Mouse (Mus musculus) heart, postnatal 36 days (tissue): ENCODE data around the gene B2m. TPM values are rescaled to one million over a fixed set of nuclear protein-coding genes. Genes with fewer than 3 reads are reported as not detected.
"Not testable (repeated sequence)": the region's sequence is repeated elsewhere in the genome, so short reads cannot be mapped to it uniquely, and the experiment has no call there.

Experiments
- DNase-seq, 2 experiments: peaks; one replicate each; pipeline ENCODE4 v3.0.0; 2021 to 2022
- intact Hi-C: fragments of 180-260 bp; cut with DNase I; formaldehyde crosslinking; loops from one replicate; pipeline ENCODE4 v1.15.1; 2025
- total RNA-seq, 2 experiments: library from RNA; stranded (reverse); gene quantifications; 2 replicates each; pipeline ENCODE4 v1.2.3; 2021

Gene B2m
- total RNA-seq: 100 to 1,000 TPM; 162 to 248 TPM

DNA sequence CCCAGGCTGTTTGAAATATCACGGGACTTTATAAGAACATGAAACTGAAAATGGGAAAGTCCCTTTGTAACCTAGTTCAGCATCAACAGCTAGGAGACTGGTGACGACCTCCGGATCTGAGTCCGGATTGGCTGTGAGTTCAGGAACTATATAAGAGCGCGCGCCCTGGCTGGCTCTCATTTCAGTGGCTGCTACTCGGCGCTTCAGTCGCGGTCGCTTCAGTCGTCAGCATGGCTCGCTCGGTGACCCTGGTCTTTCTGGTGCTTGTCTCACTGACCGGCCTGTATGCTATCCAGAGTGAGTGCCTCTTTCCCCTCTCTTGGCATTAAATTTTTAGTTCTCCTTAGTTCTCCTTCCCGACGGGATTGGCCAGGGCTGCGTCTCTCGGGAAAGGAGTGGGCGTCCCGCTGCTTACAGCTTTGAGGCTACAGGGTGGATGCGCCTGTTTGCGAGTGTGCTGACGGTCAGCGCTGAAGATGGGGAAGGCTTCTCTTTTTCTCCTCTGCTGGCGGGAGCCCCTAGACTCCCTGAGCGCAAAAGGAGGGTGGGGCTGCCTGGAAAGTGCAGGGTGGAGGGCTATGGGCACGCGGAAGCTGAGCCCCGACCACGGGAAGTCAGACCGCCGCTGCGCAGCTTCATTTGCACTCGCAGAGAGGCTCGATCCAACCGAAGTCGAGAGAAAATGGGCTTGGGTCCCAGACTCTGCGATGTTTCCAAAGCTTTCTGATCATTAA is at the start of gene B2m:
Gene B2m (plus strand): TSS at position 179 of the 734 bp plus-strand sequence.
- DNase-seq: peak; percentile 95
- intact Hi-C loops: loop anchor here (1.0 to 2.0 kb wide), 2 partner anchors 13 to 29 kb away; partner anchors contain the start of genes Spg11 and Trim69

DNA sequence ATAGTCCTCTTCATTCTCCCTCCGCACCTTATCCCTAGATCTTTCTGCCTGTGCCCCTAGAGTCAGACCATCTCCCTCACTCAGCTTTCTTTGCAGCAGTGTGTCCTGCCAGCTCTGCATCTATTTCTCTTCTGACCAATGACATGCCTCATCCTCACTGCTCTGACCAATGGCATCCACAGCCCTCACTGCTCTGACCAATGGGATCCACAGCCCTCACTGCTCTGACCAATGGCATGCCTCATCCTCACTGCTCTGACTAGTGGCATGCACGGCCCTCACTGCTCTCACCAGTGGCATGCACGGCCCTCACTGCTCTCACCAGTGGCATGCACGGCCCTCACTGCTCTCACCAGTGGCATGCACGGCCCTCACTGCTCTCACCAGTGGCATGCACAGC is 49.8 kb upstream of the B2m start:
- DNase-seq, intact Hi-C loops: not testable (repeated sequence)

DNA sequence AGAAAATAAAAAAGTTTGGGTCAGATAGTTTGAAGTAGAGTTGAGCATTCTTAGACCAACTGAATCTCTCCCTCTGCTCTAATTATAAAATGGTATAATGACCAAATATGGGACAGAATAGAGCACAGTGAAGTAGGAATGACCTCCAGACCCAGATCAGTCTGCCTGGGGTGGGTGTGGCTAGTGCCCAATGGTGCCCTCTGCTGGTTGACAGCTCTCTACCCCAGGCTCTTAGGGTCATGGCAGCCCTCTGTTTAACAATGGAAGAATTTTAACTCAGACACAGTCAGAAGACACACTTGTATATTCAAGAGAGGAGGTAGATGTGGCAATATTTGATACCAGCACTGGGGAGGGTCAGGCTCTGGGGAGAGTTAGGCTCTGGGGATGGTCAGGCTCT is 45.4 kb upstream of the B2m start:
- intact Hi-C loops: no loop called here
- no peak for DNase-seq

DNA sequence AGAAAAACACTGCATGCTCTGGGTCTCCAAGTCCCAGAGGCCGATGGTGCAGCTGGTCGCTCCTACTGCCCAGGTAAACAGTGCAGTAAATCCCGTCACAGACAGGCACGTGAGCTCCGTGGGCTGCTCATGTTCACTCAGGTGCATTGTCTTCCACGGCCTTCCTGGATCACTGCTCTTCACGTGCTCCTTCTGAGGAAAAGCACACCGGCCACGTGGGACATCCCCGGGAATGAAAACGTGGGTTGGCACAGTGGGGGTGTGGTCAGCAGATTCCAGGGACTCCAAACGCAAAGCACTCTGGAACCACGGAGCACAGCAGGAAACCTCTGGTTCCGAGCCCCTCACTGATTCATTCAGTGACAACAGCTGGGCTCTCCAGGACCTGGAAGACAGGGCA is 39.4 kb upstream of the B2m start:
- intact Hi-C loops: no loop called here
- DNase-seq: no peak

DNA sequence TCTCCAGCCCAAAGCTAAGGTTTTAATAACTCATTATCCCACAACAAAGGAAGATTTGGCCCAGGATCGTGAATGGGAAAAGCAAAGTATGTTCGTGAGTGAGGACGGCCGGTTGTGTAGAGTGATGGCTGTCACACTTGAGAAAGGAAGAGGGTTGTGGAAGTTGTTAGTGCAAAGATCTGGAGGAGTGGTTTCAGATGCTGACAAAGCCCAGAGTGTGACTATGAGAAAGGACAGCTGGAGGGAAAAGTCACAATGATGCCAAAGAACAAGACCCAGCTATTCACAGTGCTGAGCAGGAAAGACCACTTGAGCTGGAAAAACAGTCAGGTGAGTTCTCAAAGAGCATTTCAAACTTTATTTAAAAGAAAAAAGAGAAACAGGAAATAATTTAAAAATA is 37.8 kb upstream of the B2m start:
- DNase-seq: no peak

DNA sequence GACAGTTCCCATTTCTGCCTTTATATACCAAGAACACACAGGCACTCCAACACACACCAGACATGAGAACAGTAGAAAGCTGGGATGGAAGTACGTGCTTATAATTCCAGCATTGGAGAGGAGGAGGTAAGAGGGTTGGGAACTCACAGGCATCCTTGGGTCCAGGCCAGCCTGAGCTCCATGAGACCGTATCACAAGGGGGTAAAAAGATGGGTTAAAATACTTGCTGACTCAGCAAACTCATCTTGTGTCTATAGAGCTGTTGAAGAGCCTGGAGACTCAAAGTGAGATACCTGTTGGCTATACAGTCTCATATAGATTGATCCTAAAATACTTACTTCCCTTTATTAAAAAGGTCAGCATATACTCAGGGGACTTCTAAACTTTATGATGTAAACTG is 30.6 kb upstream of the B2m start:
- no peak for DNase-seq
- intact Hi-C loops: no loop called here

More for the DNA sequence above, 37.8 kb upstream of the B2m start:
- intact Hi-C loops: no loop called here

DNA sequence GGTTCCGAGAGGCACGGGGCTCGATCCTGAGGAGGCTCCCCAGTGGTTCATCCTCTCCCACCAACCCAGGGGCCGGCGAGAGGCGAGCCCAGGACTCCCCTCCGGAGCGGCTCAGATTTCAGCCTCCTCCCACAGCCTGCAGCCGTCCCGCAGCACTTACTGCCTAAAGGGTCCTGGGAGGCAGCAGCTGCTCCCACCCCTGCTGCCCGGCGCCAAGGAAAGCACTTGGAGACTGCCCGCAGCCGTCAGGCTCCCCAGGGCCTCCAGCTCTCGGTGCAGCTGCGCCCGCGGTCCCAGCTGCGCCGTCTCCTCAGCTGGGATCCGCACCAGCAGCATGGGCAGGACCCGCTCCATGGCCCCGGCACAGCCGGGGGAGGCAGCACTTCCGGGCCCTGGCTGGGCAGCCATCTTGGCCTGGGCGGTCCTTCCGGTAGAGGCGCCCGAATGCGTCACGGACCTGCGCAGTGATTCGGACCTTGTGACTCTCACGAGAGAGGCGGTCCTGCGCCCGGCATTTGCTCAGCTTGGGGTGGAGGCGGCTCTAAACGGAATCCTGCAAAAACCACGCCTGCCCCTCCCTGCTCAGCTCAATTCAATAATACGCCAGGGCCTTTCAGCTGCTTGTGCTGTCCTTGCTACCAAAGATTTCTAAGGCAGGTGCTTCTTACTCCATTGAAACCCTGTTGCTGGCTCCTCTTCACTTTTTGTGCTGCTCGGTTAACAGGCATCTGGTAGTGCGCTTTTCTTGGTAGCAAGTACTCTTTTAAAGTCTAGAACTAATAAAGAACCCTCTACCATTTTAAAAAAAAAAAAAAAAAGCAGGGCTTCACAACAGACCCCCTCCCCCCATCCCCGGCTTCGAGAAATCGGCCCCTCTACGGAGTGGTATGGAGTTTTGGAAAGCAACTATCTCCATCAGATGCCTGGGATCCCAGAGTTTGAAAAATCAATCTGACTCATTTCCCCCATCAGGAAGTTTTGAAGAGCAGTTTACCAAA is 29.2 kb upstream of the B2m start, which contains the start of gene Spg11:
Gene Spg11 (minus strand): TSS at position 426 of the 998 bp plus-strand sequence.
- peak; percentile 98 for DNase-seq
- intact Hi-C loops: loop anchor here (1.0 to 2.0 kb wide), 2 partner anchors 29 to 43 kb away; partner anchors contain the start of genes B2m and Trim69

DNA sequence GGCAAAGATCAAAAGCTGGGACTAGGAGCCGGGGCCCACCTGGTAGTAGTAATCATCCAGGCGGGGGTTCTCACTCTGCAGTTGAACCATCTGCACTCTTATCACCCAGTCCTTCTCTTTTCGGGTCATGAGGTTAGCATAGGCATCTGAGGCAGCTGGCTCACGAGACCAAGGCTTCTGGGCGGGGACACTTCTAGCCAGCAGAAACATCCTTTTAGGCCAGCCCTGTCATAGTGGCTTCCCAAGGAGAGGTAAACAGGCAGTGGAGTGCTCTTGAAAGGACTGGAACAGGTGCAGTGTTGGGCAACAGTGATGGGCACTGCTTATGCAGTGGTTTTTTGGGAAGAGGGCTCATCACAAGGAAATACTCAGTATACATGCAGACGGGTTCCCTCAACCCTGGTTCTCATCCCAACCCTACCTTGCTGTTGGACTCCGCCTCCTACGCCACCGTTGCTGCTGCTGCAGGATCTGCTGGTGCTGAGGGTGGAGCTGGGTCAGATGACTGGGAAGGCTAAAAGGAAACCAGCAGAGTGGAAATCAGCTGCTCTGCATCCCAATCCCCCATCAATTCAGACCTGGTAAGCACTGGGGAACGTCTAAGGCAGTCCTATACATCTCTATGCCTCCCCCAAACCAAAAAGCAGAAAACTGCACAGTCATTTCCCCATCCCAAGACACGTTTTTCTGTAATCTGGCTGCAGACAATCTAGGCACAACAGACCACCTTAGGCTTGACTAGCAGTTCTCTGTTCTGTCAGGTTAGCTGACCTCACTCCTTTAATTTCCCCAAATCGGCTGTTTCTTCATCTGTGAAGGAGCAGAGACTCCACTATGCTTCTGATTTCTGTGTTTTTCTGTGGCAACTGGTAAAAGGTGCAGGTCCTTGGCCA is 21.6 kb upstream of the B2m start:
- no peak for DNase-seq
- intact Hi-C loops: no loop called here

DNA sequence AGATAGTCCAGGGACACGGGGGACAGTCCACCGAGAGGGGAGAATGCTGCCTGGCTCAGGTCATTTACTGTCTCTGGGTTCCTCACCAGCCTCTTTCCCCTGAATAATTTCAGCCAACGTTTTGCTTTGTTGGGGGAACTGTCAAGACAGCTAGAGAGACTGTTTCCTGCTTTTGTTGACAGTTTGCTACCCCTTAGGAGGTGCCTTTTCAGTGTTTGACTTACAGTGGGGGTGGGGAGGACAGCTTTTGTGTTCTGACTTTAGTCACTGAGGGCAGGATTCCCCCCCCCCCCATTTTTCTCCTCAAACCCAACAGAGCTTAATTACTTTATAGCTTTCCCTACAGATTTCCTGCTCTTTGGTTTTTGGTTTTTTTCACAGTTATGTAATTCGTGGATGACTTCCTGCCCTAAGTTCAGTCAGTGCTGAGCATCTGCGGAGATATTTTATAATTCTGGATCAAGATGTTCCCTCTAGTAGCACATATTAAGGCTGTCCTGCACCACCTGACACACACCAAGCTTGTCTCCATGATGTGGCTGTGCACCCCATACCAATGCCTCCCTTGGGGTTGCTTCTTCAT is 20.6 kb upstream of the B2m start:
- intact Hi-C loops: no loop called here
- no peak for DNase-seq

DNA sequence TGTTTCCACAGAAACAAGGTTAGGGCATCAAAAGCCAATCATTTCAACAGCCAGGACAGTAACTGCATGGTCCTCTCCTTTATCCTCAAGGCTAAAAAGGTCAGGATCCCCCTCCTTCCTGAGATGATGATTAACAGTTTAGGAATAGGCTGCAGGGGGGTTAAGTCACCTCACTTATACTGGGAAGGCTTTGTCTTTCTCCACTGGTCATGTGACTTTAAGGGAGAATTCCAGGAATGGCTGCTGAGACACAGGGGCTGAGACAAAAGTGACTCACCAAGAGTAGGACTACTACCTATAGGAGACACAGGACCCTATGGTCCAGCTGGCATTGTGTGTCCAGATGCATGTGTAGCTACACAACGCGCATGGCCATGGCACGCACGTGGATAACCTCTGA is 19.9 kb upstream of the B2m start:
- DNase-seq: no peak
- intact Hi-C loops: no loop called here

DNA sequence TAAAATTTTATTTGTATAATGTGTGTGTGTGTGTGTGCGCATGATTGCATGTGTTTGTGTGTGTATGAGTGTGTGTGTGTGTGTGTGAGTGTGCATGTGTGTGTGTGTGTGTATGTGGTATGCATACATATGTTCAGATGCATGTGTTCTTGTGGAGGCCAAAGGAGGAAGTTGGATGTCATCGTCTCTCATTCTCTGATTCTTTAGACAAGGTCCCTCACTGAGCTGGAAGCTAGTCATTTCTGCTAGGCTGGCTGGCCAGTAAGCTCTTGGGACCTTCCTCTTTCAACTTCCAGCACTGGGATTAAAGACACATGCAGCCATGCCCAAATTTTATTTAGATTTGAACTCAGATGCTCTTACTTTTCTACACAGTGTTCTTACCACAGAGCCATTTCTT is 15.4 kb upstream of the B2m start:
- intact Hi-C loops: no loop called here
- DNase-seq: no peak

DNA sequence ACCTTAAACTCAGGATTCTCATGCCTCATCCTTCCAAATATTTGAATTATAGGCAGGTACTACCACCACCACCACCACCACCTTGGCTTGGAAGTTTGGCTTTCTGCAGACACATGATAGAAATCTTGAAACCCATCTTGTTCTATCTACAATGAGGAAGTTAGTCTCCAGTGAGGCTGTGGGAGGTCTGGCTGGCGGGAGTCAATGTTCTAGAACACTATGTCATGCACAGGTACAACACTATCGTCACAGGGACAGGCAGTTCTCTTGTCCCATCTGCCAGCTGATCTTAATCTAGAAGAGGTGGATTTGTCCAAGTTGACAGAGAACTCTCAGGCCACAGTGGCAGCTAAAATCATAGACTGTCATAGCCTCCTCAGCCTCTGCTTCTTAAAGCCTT is 14.9 kb upstream of the B2m start:
- DNase-seq: no peak
- intact Hi-C loops: no loop called here

DNA sequence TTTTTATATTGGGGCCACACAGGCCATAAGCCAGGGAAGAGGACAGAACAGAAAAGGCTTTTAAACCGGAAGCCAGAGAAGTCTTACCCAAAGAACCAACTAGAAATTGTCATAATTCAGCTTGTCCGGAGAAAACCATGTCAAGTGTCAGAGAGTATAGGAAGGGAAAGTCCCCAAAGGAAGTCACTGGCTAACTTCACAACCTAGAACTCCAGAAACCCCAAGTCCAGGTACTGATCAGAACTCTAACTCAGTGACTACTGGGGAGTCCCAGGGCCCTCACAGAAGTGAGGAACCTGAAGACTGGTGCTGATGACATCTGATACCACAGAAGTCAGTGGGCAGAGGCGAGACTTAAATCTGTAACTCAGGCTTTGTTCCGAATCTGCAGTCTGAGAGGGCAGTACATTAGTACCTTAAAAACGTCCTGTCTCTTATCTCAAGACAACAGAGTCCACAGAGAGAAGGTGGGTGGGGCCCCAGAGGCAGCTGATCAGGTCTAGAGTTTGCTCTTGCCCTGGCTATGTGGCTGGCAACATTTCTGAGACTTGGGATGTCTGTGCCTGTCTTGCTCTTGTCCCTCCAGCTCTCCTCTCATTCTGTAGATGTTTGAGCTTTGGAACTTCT is 9.5 kb upstream of the B2m start:
- DNase-seq: no peak
- intact Hi-C loops: no loop called here

DNA sequence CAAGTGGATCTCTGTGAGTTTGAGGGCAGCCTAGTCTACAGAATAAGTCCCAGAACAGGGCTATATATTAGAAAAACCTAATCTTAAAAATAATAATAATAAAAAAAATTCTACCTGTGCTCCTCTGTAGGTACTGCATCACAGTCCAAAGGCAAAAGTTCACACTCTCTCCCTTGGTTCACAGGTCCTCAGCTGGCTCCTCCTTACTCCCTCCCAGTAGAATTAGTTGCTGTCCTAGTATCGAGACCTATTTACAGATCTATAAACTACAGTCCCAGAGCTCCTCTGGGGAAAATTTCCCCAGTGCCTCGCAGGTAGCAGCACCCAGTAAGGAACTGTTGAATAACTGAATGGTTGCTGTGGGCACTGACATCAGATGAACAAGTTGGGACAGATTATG is 6.7 kb upstream of the B2m start:
- intact Hi-C loops: no loop called here
- DNase-seq: no peak

DNA sequence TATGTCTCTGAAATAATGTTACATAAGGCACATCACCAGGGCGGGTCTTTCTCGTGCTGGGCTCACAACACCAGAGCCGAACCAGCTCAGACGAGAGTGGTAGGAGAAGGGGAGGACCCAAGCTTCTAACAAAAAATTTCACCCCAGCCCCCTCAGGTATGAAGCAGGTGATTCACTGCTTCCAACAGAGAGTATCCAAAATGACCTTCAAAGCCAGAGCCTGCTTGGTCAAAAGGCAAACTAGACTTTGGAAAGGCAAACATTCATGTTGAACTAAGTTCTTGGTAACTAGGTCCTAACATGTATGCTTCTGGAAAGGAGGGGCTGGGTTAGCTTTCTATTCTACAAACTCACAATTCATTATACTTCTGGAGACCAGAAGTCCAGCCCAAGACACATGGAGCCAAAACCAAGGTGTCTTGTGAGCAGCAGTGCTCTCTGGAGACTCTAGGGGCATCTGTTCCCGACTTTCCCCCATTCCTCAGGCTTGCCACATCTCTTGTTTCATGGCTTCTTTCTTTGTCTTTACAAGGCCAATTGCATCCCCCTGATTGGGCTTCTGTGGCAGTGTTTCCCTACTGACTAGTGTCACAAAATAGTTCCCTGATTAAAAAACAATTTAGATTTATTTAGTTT is 6.0 kb upstream of the B2m start:
- intact Hi-C loops: no loop called here
- no peak for DNase-seq

DNA sequence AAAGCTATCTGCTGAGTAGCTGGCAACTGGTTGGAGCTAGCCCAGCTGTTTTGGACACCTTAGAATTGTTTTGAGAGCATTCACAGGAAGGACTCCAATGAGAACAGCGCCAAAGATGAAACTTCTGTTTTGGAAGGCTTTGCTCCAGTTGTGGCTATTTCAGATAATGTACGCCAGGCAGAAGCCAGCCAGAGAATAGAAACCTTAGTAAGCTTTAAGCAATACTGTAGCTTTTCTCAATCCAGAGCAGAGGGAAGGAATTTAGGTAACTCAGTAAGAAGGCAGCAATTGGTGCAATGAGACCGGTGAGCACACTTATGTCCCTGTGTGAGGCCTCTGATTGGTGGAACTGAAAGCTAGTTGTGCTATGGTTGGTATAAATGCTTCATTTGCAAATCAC is 4.4 kb upstream of the B2m start:
- intact Hi-C loops: no loop called here
- no peak for DNase-seq

DNA sequence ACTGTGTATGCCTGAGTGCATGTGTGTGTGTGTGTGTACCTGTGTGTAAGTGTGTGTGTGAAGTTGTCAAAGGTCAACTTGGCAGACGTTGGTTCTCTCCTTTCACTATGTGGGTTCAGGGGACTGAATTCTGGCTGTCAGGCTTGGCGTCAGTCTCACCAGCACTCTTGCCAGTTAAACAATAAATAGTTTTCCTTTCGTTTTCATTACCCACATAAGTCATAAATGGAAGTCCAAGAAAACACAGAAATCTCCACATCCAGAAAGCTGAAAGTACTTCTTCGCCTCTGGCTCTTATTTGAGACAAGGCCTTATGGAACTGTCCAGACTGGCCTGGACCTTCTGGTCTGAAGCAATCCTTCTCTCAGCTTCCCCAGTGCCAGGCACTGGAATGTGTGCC is 1.7 kb upstream of the B2m start:
- DNase-seq: no peak
- intact Hi-C loops: loop anchor here (2.0 kb wide), 1 partner anchor 15 kb away; the partner anchor contains the start of gene Trim69

DNA sequence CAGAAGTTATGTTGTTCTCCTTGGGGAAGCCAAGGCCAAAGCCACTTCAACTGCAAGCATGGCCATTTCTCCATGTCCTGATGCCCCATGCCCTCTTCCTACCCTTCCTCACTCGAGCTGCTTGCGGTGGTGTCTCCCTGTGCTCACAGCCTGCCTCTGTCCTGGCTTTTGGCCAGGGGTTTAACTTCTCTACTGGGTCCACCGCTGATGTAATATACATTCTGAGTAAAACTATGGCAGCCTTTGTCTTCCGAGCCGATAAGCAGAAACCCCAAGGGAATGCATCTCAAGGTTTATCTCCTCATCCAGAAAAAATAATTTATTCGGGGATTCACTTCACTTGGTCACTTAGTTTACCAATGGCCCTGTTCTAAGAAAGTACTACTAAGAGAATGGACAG is 799 bp upstream of the B2m start:
- intact Hi-C loops: loop anchor here (1.0 to 2.0 kb wide), 2 partner anchors 14 to 28 kb away; partner anchors contain the start of genes Spg11 and Trim69
- peak in 1 of 2 experiments; percentile 26 for DNase-seq
